Mouse (Mus musculus) limb, embryonic 14.5 days (tissue): ENCODE measurements at regions not wholly inside any gene's neighbourhood (a gene's known extent, or its start where the extent isn't known, plus 50 kb on each side); places are given as distances from the start of the nearest gene placed in this dataset.

ENCODE experiments used
- ATAC-seq: fragments of 200-750 bp; cut with Nextera tagmentation; 2 replicates; pipeline ENCODE4 v1.8.0; 2017; ENCODE audit warnings: low read depth, moderate number of reproducible peaks, moderate TSS enrichment; ENCODE audit not compliant: low FRiP score
- DNase-seq: peaks from one replicate; pipeline ENCODE4 v3.0.0-alpha.2; 2015; ENCODE audit warnings: low spot score
- H3K27ac ChIP-seq: fragments of 300-500 bp; sonication (generic); replicated peaks from 2 replicates; pipeline ENCODE4 v1.5.1; 2014; ENCODE audit warnings: low read depth, mild to moderate bottlenecking, low read length, moderate library complexity, mixed read lengths
- H3K27me3 ChIP-seq: fragments of 300-500 bp; sonication (generic); 2 replicates; pipeline ENCODE4 v1.6.1; 2014; ENCODE audit warnings: low read length, mixed read lengths; ENCODE audit not compliant: control insufficient read depth, insufficient read depth
- H3K36me3 ChIP-seq: fragments of 300-500 bp; sonication (generic); 2 replicates; pipeline ENCODE4 v1.6.1; 2014; ENCODE audit warnings: mild to moderate bottlenecking, low read length, moderate library complexity, mixed read lengths; ENCODE audit not compliant: control insufficient read depth, insufficient read depth
- H3K4me1 ChIP-seq: fragments of 300-500 bp; sonication (generic); 2 replicates; pipeline ENCODE4 v1.6.1; 2014; ENCODE audit warnings: antibody characterized with exemption, low read length, mixed read lengths; ENCODE audit not compliant: control insufficient read depth, insufficient read depth
- H3K4me2 ChIP-seq: fragments of 300-500 bp; sonication (generic); replicated peaks from 2 replicates; pipeline ENCODE4 v1.6.1; 2014; ENCODE audit warnings: low read depth, mild to moderate bottlenecking, low read length, moderate library complexity; ENCODE audit not compliant: severe bottlenecking
- H3K4me3 ChIP-seq: fragments of 300-500 bp; sonication (generic); replicated peaks from 2 replicates; pipeline ENCODE4 v1.5.1; 2014; ENCODE audit warnings: low read length
- H3K9ac ChIP-seq: fragments of 300-500 bp; sonication (generic); 2 replicates; pipeline ENCODE4 v1.6.1; 2014; ENCODE audit warnings: mild to moderate bottlenecking, low read depth, low read length, moderate library complexity; ENCODE audit not compliant: severe bottlenecking
- H3K9me3 ChIP-seq: fragments of 300-500 bp; sonication (generic); 2 replicates; pipeline ENCODE4 v1.6.1; 2016; ENCODE audit warnings: low read length; ENCODE audit not compliant: control insufficient read depth
- POLR2A ChIP-seq: fragments of 200-500 bp; IDR thresholded peaks from 2 replicates; pipeline ENCODE4 v1.8.0; 2012; ENCODE audit warnings: inconsistent platforms, mild to moderate bottlenecking, moderate library complexity, borderline replicate concordance; ENCODE audit not compliant: insufficient read depth, insufficient read length; ENCODE audit errors: extremely low read depth
- WGBS: fragments of 180-500 bp; shearing (Covaris S2); extraction: QIAGEN DNeasy Blood & Tissue Kit; methylation state at CpG from one replicate; pipeline ENCODE4 v1.1.7; 2014; 5-methylcytosine and 5-hydroxymethylcytosine counted together

GRCm38 (mm10) chrX:134873651-134874050, 64.6 kb upstream of the Armcx2 start:
- Histone ChIP-seq H3K27ac (no peak overlapping the region), H3K27me3 (no peaks in the 10 kb centered on the region), H3K9me3 (no peaks in the 10 kb centered on the region), H3K4me2 (no peak overlapping the region), H3K9ac (no peak overlapping the region), H3K4me3 (no peak overlapping the region), H3K36me3 (no peaks in the 10 kb centered on the region), H3K4me1 (no peaks in the 10 kb centered on the region)
- ATAC-seq = no peak
- DNase-seq = no peak
- no peak for TF ChIP-seq POLR2A
- WGBS = 55% methylated on average over 1 of the region's 1 CpGs

- Histone ChIP-seq H3K27me3 (no peaks in the 10 kb centered on the region; the same call in 1 of the 2 replicates), H3K36me3 (no peaks in the 10 kb centered on the region), H3K4me1 (no peaks in the 10 kb centered on the region), H3K4me2 (no peak overlapping the region), H3K9me3 (no peaks in the 10 kb centered on the region), H3K9ac (no peak overlapping the region), H3K4me3 (no peak overlapping the region), H3K27ac (no peak overlapping the region)
- TF ChIP-seq POLR2A = no peak
- ATAC-seq = no peak
- DNase-seq = no peak
- 75% methylated on average over 1 of the region's 1 CpGs for WGBS
These were observed 52.6 kb upstream of the Armcx2 start for GRCm38 (mm10) chrX:134861641-134862040.
